Mouse (Mus musculus): ENCODE results near the gene Atrnl1. TPM values are rescaled to one million over a fixed set of nuclear protein-coding genes. Genes with fewer than 3 reads are reported as not detected.
"Not testable (repeated sequence)": the region's sequence is repeated elsewhere in the genome, so short reads cannot be mapped to it uniquely, and the experiment has no call there.

Gene Atrnl1
- total RNA-seq, 1 experiment = 6.7 TPM

DNA sequence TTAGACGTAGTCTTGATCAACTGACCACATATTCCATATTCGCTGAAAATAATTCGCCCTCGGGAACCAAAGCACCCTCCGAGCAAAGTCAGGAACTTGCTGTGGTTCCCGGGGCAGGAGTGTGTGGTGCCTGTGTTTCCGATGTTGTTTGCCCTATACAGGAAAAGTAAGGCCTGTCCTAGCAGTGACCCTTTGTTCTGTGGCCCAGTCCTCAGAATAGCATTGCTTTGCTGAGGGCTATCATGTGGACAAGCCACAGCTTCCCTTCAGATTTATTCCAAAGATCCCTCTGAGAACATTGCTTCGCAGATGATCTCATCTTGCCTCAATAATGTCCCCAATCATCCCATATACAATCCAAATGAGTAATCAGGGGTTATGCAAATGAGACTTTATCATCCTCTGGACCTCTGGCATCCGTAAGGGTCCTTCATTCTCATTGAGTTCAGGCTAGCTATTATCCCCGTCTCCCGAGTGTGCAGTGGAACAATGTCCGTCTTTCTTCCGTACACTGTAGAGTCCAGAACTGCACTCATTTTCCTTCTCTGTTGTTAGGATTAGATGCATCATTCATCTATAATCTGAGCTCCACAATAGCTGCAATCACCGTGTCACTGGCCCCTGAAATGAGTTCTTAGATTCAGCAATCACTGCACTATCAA lies 380.4 kb downstream of the Atrnl1 start:
- no peak overlapping the region for H3K27ac ChIP-seq (ENCODE audit: insufficient read depth, low read depth, low read length, poor library complexity, severe bottlenecking)
- no peak for DNase-seq (ENCODE audit: low read depth, low spot score)
- no peak overlapping the region for H3K4me3 ChIP-seq (ENCODE audit: insufficient read depth in 1 of 2, low read depth in 1 of 2, low read length in 2 of 2, poor library complexity in 1 of 2, severe bottlenecking in 1 of 2)
- no peak overlapping the region for H3K9ac ChIP-seq (ENCODE audit: insufficient read depth, low read depth, low read length, poor library complexity, severe bottlenecking)
- TF ChIP-seq CHD2 (IDR thresholded peaks at IDR 0.05; ENCODE audit: low read depth, low read length) (no peak), MAFK (IDR thresholded peaks at IDR 0.05; ENCODE audit: insufficient read depth, low read depth, low read length) (no peak), ZNF384 (IDR thresholded peaks at IDR 0.05; ENCODE audit: low read depth, low read length) (no peak), HCFC1 (IDR thresholded peaks at IDR 0.05; ENCODE audit: borderline replicate concordance, insufficient read depth, low read length) (no peak), ZC3H11A (IDR thresholded peaks at IDR 0.05; ENCODE audit: borderline replicate concordance, low read depth, low read length) (no peak)
- in situ Hi-C loops (cut with MboI; ENCODE audit: low sequenced_read_pairs in 2 of 2, unreplicated experiment in 2 of 2) = no loop called here
- H3K9me3 ChIP-seq (ENCODE audit: control insufficient read depth, insufficient read depth, low read depth, low read length) = no peaks in the 10 kb centered on the region
- no peaks in the 10 kb centered on the region for H3K4me1 ChIP-seq (ENCODE audit: control insufficient read depth in 2 of 2, insufficient read depth in 2 of 2, low read length in 2 of 2, poor library complexity in 1 of 2)
- H3K36me3 ChIP-seq (ENCODE audit: control insufficient read depth, insufficient read depth, low read length, poor library complexity, severe bottlenecking) = no peaks in the 10 kb centered on the region

DNA sequence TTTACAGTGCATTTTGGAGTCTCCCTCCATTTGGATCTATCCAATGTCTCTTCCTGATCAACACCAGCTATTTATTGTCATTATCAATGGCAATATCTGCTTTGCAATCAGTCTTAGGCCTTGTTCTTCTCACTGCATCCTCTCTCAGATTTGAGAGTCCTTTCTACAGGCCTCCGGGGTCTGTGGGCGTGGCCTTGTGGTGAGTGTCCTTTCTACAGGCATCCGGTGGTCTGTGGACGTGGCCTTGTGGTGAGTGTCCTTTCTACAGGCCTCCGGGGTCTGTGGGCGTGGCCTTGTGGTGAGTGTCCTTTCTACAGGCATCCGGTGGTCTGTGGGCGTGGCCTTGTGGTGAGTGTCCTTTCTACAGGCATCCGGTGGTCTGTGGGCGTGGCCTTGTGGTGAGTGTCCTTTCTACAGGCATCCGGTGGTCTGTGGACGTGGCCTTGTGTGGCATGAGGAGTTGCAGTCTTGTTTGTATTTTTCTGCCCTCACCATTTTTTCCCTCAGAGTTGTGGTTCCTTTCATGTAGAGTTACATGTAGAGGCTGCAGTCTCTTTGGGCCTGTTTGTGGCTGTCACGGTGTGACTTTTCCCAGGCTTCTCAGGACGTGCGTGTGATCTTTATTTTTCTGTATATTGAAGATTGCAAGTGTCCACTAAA lies 383.5 kb downstream of the Atrnl1 start:
- in situ Hi-C loops (cut with MboI; ENCODE audit: low sequenced_read_pairs in 2 of 2, unreplicated experiment in 2 of 2); H3K27ac ChIP-seq (ENCODE audit: insufficient read depth, low read depth, low read length, poor library complexity, severe bottlenecking); DNase-seq (ENCODE audit: low read depth, low spot score); H3K9me3 ChIP-seq (ENCODE audit: control insufficient read depth, insufficient read depth, low read depth, low read length); H3K36me3 ChIP-seq (ENCODE audit: control insufficient read depth, insufficient read depth, low read length, poor library complexity, severe bottlenecking); H3K4me1 ChIP-seq (ENCODE audit: control insufficient read depth in 2 of 2, insufficient read depth in 2 of 2, low read length in 2 of 2, poor library complexity in 1 of 2); H3K9ac ChIP-seq (ENCODE audit: insufficient read depth, low read depth, low read length, poor library complexity, severe bottlenecking); H3K4me3 ChIP-seq (ENCODE audit: insufficient read depth in 1 of 2, low read depth in 1 of 2, low read length in 2 of 2, poor library complexity in 1 of 2, severe bottlenecking in 1 of 2): not testable (repeated sequence)

DNA sequence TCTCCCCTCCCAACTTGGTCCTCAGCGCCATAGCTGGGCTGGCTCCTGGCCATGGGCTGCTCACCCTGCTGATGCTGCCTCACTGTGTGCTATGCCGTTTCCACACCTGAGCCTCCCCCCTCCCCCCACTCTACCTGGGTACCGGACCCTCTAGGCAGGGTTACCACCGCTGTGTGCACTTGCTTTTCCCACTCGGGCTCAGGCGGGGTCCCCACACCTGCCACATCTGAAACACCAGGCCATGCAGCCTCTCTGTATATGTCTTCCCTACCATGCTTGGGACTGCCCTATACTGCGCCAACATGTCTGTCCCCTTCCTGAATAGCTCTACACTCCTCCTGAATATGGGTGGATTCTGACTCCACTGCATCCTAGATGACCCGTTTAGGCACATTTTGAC lies 384.2 kb downstream of the Atrnl1 start:
- in situ Hi-C loops (cut with MboI; ENCODE audit: low sequenced_read_pairs in 2 of 2, unreplicated experiment in 2 of 2) = no loop called here
- no peak for TF ChIP-seq CHD2 (IDR thresholded peaks at IDR 0.05; ENCODE audit: low read depth, low read length)
- no peak for TF ChIP-seq ZC3H11A (IDR thresholded peaks at IDR 0.05; ENCODE audit: borderline replicate concordance, low read depth, low read length)
- TF ChIP-seq MAFK (IDR thresholded peaks at IDR 0.05; ENCODE audit: insufficient read depth, low read depth, low read length) = no peak
- no peak for TF ChIP-seq HCFC1 (IDR thresholded peaks at IDR 0.05; ENCODE audit: borderline replicate concordance, insufficient read depth, low read length)
- TF ChIP-seq ZNF384 (IDR thresholded peaks at IDR 0.05; ENCODE audit: low read depth, low read length) = no peak
- Histone ChIP-seq H3K4me1 (ENCODE audit: control insufficient read depth in 2 of 2, insufficient read depth in 2 of 2, low read length in 2 of 2, poor library complexity in 1 of 2) (no peaks in the 10 kb centered on the region), H3K9ac (ENCODE audit: insufficient read depth, low read depth, low read length, poor library complexity, severe bottlenecking) (no peak overlapping the region), H3K27ac (ENCODE audit: insufficient read depth, low read depth, low read length, poor library complexity, severe bottlenecking) (no peak overlapping the region), H3K4me3 (ENCODE audit: insufficient read depth in 1 of 2, low read depth in 1 of 2, low read length in 2 of 2, poor library complexity in 1 of 2, severe bottlenecking in 1 of 2) (no peak overlapping the region), H3K36me3 (ENCODE audit: control insufficient read depth, insufficient read depth, low read length, poor library complexity, severe bottlenecking) (no peaks in the 10 kb centered on the region), H3K9me3 (ENCODE audit: control insufficient read depth, insufficient read depth, low read depth, low read length) (no peaks in the 10 kb centered on the region)
- no peak for DNase-seq (ENCODE audit: low read depth, low spot score)

DNA sequence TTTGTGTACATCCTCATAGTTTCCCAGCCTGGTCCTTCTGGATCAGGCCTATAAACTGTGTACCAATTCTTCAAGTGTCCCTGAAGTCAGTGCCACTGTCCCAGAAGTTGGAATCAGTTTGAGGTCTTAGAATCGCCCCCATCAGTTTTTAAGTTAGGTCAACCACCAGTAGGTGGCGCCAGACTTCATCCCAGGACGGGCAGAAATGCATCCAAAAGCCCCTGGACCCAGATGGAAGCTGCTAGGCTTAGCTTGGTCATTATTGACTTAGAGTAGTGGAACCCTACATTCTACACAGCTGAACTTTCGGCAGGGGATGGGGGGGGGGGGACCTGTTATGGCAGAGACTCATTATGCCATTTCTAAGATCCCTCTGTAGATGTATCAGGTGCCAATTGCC lies 387.1 kb downstream of the Atrnl1 start:
- in situ Hi-C loops (cut with MboI; ENCODE audit: low sequenced_read_pairs in 2 of 2, unreplicated experiment in 2 of 2) = no loop called here
- H3K4me3 ChIP-seq (ENCODE audit: insufficient read depth in 1 of 2, low read depth in 1 of 2, low read length in 2 of 2, poor library complexity in 1 of 2, severe bottlenecking in 1 of 2) = no peak overlapping the region
- H3K9me3 ChIP-seq (ENCODE audit: control insufficient read depth, insufficient read depth, low read depth, low read length) = no peaks in the 10 kb centered on the region
- no peak overlapping the region for H3K27ac ChIP-seq (ENCODE audit: insufficient read depth, low read depth, low read length, poor library complexity, severe bottlenecking)
- no peaks in the 10 kb centered on the region for H3K4me1 ChIP-seq (ENCODE audit: control insufficient read depth in 2 of 2, insufficient read depth in 2 of 2, low read length in 2 of 2, poor library complexity in 1 of 2)
- no peaks in the 10 kb centered on the region for H3K36me3 ChIP-seq (ENCODE audit: control insufficient read depth, insufficient read depth, low read length, poor library complexity, severe bottlenecking)
- no peak overlapping the region for H3K9ac ChIP-seq (ENCODE audit: insufficient read depth, low read depth, low read length, poor library complexity, severe bottlenecking)
- TF ChIP-seq CHD2 (IDR thresholded peaks at IDR 0.05; ENCODE audit: low read depth, low read length) (no peak), ZC3H11A (IDR thresholded peaks at IDR 0.05; ENCODE audit: borderline replicate concordance, low read depth, low read length) (peak; percentile 70; the same call in 1 of the 2 replicates)
- DNase-seq (ENCODE audit: low read depth, low spot score) = peak; percentile 60

DNA sequence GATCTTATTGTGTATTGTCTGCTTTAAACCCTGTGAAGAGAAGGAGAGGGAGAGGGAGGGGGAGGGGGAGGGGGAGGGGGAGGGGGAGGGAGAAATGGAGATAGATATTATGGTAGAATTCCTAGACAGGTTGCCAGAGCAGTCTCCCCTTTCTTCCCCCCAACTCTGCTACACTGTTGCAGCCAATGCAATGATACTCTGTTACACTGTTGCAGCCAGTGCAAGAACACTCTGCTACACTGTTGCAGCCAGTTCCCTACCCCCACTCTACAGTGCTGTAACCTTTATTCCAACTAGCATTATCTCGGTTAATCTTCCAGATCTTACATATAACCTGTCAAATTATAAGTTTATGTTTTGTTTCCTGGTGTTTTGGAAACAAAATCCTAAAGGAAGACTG lies 400.8 kb downstream of the Atrnl1 start:
- no peak for TF ChIP-seq ZC3H11A (IDR thresholded peaks at IDR 0.05; ENCODE audit: borderline replicate concordance, low read depth, low read length)
- no peak for TF ChIP-seq CHD2 (IDR thresholded peaks at IDR 0.05; ENCODE audit: low read depth, low read length)
- no peak for TF ChIP-seq HCFC1 (IDR thresholded peaks at IDR 0.05; ENCODE audit: borderline replicate concordance, insufficient read depth, low read length)
- no peak for TF ChIP-seq ZNF384 (IDR thresholded peaks at IDR 0.05; ENCODE audit: low read depth, low read length)
- no peak for TF ChIP-seq MAFK (IDR thresholded peaks at IDR 0.05; ENCODE audit: insufficient read depth, low read depth, low read length)

More for the DNA sequence above, 400.8 kb downstream of the Atrnl1 start:
- in situ Hi-C loops (cut with MboI; ENCODE audit: low sequenced_read_pairs in 2 of 2, unreplicated experiment in 2 of 2) = no loop called here
- Histone ChIP-seq H3K36me3 (ENCODE audit: control insufficient read depth, insufficient read depth, low read length, poor library complexity, severe bottlenecking) (no peaks in the 10 kb centered on the region), H3K9me3 (ENCODE audit: control insufficient read depth, insufficient read depth, low read depth, low read length) (no peaks in the 10 kb centered on the region), H3K27ac (ENCODE audit: insufficient read depth, low read depth, low read length, poor library complexity, severe bottlenecking) (no peak overlapping the region), H3K4me3 (ENCODE audit: insufficient read depth in 1 of 2, low read depth in 1 of 2, low read length in 2 of 2, poor library complexity in 1 of 2, severe bottlenecking in 1 of 2) (no peak overlapping the region), H3K4me1 (ENCODE audit: control insufficient read depth in 2 of 2, insufficient read depth in 2 of 2, low read length in 2 of 2, poor library complexity in 1 of 2) (no peaks in the 10 kb centered on the region), H3K9ac (ENCODE audit: insufficient read depth, low read depth, low read length, poor library complexity, severe bottlenecking) (no peak overlapping the region)
- no peak for DNase-seq (ENCODE audit: low read depth, low spot score)
